Mouse (Mus musculus): Measurements from ENCODE around the gene Pcp2.
"Not testable (repeated sequence)": the region's sequence is repeated elsewhere in the genome, so short reads cannot be mapped to it uniquely, and the experiment has no call there.

The Pcp2 gene

GRCm38 (mm10) chr8:3621199-3621970 is 4.0 kb downstream of the Pcp2 start, which contains the start of the genes Xab2 and Pet100:
TSS of gene Xab2 (minus strand) at chr8:3621316.
TSS of gene Pet100 (plus strand) at chr8:3621548.
- peak; percentile 98 for DNase-seq (ENCODE audit: low spot score)

- DNase-seq (ENCODE audit: low spot score) = no peak
These were observed 15.6 kb downstream of the Pcp2 start for GRCm38 (mm10) chr8:3609816-3610150.

- DNase-seq (ENCODE audit: low spot score) = no peak
These were observed 16.1 kb downstream of the Pcp2 start for GRCm38 (mm10) chr8:3609046-3609815.

- DNase-seq (ENCODE audit: low spot score) = no peak
These were observed 17.5 kb downstream of the Pcp2 start for GRCm38 (mm10) chr8:3607822-3608221.

- no peak for DNase-seq (ENCODE audit: low spot score)
These were observed 18.8 kb downstream of the Pcp2 start for GRCm38 (mm10) chr8:3606593-3606992.

GRCm38 (mm10) chr8:3603439-3603838 is 21.9 kb downstream of the Pcp2 start:
- DNase-seq (ENCODE audit: low spot score) = no peak

- DNase-seq (ENCODE audit: low spot score) = no peak
These were observed 24.9 kb downstream of the Pcp2 start for GRCm38 (mm10) chr8:3600401-3600800.

- no peak for DNase-seq (ENCODE audit: low spot score)
These were observed 26.1 kb downstream of the Pcp2 start for GRCm38 (mm10) chr8:3599219-3599618.

GRCm38 (mm10) chr8:3598054-3598453 is 27.3 kb downstream of the Pcp2 start:
- no peak for DNase-seq (ENCODE audit: low spot score)

GRCm38 (mm10) chr8:3594466-3594865 is 30.9 kb downstream of the Pcp2 start:
- DNase-seq (ENCODE audit: low spot score) = no peak

- no peak for DNase-seq (ENCODE audit: low spot score)
These were observed 31.9 kb downstream of the Pcp2 start for GRCm38 (mm10) chr8:3593470-3593869.

- no peak for DNase-seq (ENCODE audit: low spot score)
These were observed 37.1 kb downstream of the Pcp2 start for GRCm38 (mm10) chr8:3588258-3588633.

- DNase-seq (ENCODE audit: low spot score) = peak; percentile 22
These were observed 37.7 kb downstream of the Pcp2 start for GRCm38 (mm10) chr8:3587391-3588257.

- no peak for DNase-seq (ENCODE audit: low spot score)
These were observed 38.4 kb downstream of the Pcp2 start, which contains the start of gene Camsap3 for GRCm38 (mm10) chr8:3586993-3587390. TSS of gene Camsap3 (plus strand) at chr8:3587293.

- DNase-seq (ENCODE audit: low spot score) = no peak
These were observed 38.9 kb downstream of the Pcp2 start for GRCm38 (mm10) chr8:3586452-3586851.

- not testable (repeated sequence) for DNase-seq (ENCODE audit: low spot score)
These were observed 43.4 kb downstream of the Pcp2 start for GRCm38 (mm10) chr8:3581961-3582360.

- DNase-seq (ENCODE audit: low spot score) = no peak
These were observed 45.7 kb downstream of the Pcp2 start for GRCm38 (mm10) chr8:3579390-3580364.

GRCm38 (mm10) chr8:3576211-3576960 is 49.0 kb downstream of the Pcp2 start:
- no peak for DNase-seq (ENCODE audit: low spot score)

GRCm38 (mm10) chr8:3574546-3574945 is 50.8 kb downstream of the Pcp2 start:
- no peak for DNase-seq (ENCODE audit: low spot score)
